Mouse (Mus musculus) urinary bladder, adult 18-20 months (tissue): ENCODE results near the gene Spink2.
"Not testable (repeated sequence)": the region's sequence is repeated elsewhere in the genome, so short reads cannot be mapped to it uniquely, and the experiment has no call there.

Experiments used
- DNase-seq, 2 experiments: peaks; one replicate each; pipeline ENCODE4 v3.0.0; 2022; ENCODE audit warnings: low spot score in 2 of 2, mixed read lengths in 2 of 2

Gene Spink2

GRCm38 (mm10) chr5:77193951-77194350, 17.3 kb downstream of the Spink2 start:
- DNase-seq = peak in 1 of 2 experiments; percentile 23

GRCm38 (mm10) chr5:77193266-77193665, 18.0 kb downstream of the Spink2 start:
- DNase-seq = no peak

DNA sequence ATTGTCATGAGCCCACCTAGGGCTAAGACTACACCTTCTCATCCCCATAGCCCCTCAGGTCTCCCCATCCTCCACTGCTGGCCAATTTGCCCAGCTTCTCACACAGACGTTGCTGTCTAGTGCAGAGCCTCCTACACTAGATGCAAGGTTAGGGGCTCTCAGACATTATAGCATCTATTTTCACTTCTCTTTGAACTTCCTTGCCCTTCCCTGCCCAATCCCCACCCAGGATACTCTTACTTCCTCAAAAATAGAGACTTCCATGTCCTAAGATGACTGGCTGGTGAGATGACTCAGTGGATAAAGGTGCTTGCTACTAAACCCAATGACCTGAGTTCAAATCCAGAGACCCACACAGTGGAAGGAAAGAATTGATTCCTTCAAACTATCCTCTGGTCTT, 19.6 kb downstream of the Spink2 start:
- DNase-seq = no peak

DNA sequence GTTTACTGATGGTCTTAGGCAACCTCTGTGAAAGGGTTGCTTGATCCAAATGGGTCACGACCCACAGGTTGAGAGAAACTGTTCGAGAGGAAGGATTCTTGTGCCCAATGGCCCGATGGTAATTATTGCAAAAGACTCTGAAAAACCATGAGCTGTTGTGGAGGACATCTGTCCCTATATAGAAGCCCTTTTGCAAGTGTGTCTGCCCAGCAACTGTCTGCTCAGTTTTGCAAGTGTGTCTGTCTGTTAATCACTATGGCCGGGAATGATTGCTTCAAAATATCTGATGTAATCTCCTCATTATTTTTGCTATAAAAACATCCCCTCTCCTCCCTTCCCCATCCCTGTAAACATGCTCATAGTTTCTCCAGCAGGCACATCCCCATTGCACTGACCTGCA, 20.2 kb downstream of the Spink2 start:
- no peak for DNase-seq

GRCm38 (mm10) chr5:77188738-77189137, 22.5 kb downstream of the Spink2 start:
- no peak for DNase-seq

GRCm38 (mm10) chr5:77185351-77185750, 25.9 kb downstream of the Spink2 start:
- DNase-seq = no peak

DNA sequence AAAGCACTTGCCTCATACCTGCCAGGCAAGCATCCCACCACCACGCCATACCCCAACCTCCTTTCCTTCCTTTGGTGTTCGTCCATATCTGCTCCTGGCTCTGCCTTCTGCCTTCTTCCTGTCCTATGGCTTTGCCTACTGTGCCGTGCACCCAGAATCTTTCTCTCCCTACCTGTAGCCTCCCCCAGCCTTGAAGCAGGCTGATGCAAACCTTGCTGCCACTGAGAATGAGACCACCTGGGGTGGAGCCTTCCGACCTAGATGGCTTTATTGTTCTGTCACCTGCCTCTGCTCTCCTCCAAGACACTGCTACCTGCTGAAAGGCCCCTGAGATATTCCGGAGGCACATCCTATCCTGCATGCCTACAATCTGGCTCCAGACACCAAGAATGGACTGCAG, 27.4 kb downstream of the Spink2 start:
- DNase-seq = not testable (repeated sequence)

- DNase-seq = no peak
Measured at GRCm38 (mm10) chr5:77183338-77183737, 27.9 kb downstream of the Spink2 start.

- peak in 1 of 2 experiments; percentile 45 for DNase-seq
Measured at GRCm38 (mm10) chr5:77181508-77181907, 29.8 kb downstream of the Spink2 start.

- no peak for DNase-seq
Measured at GRCm38 (mm10) chr5:77178976-77179375, 32.3 kb downstream of the Spink2 start.

DNA sequence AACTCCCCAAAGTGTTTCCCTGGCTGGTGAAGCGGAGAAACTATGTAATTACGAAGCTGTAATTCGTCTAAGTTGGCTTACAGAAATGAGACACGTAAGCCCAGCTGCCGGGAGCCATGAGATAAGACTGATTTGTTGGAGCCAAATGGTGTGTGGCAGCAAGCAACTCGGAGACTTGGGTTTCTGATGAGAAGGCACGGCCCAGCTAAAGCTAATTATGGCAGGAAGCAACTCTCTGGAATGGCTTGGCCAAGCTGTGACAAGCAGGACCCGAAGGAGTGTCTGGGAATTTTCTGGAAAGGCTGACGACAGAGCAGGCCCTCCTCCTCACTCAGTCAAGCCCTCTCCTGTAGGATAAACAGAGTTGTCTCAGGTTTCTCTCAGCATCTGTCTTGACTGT, 33.3 kb downstream of the Spink2 start:
- peak in 1 of 2 experiments; percentile 18 for DNase-seq

- no peak for DNase-seq
Measured at GRCm38 (mm10) chr5:77174779-77175178, 36.5 kb downstream of the Spink2 start.

DNA sequence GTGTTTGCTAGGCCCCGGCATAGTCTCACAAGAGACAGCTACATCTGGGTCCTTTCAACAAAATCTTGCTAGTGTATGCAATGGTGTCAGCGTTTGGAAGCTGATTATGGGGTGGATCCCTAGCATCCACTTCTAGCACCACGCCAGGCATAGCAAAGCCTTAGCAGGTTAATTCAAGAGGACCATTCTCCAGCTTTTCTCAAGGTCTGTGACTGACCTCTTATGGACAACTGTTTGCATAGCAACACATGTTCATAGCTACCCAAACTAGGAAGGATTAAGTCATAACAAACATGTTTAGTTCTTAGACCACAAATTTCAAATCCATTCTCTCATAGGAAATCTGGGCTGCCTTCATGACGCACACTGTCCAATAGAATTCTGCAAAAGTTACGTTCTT, 40.7 kb downstream of the Spink2 start:
- no peak for DNase-seq

DNA sequence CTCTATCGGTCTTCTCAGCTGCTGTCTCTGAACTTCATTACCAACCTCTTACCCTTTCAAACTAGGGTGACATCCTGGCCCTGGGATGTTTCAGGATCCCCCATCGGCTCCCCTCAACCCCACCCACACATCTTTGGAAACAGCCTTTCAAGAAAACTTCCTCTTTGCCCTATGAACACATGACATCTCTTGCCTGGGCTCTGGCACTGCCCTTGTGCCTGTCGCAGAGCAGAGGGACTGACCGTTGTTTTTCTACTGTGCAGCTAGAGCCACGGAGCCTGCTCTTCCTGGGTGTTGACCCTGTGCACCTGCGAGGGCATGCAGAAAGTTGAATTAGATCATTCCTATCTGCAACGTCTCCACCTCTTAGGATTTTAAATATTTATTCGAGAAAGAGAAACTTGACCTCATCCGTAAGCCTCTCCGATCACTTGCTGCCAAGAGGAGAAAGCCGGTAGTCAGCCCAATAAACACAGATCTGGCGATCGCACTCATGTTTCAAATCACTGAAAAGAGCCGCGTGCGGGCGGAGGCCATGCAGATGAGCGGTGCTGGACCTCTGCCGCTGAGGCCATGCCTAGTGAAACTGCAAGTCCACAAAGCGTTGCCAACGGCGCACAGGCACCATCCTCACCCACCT, 43.8 kb downstream of the Spink2 start:
- peak in 1 of 2 experiments; percentile 30 for DNase-seq

DNA sequence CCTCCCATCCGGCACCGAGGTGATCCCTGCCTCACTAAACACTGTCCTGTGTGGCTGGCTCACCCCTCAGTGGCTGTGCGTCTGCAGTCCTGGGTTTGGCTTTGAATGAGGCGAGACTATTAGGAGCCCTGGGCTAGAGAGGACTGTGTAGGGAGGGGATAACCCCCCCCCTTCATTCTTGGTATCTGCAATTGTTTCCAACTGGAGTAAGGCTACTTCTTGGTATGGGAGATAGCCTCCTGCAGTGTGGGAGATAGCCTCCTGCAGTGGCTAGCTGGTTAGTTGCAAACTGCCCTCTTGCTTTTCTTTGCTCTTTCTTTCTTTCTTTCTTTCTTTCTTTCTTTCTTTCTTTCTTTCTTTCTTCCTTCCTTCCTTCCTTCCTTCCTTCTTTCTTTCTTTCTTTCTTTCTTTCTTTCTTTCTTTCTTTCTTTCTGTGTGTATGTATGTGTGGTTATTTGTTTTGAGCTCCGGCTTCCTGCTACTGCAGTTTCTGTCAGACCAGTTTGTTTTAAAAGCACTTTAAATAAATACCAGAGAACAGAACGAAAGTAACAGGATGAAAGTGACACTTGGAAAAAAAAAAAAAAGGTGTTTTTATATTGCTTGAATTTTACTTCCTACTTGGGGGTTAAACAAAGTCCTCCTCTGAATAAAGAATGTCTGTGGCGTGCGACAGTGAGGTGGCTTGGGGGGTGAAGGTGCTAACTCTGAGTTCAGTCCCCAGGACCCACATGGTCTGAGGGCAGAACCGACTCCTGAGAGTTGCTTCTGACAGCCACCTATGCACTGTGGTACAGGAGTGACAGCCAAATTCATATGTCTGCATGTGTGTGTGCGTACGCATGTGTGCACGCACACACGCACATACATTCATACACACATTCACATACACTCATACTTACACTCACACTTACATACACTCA, 45.3 kb downstream of the Spink2 start:
- no peak for DNase-seq

GRCm38 (mm10) chr5:77163597-77163996, 47.7 kb downstream of the Spink2 start:
- DNase-seq = no peak

GRCm38 (mm10) chr5:77162566-77162965, 48.7 kb downstream of the Spink2 start:
- DNase-seq = no peak

- no peak for DNase-seq
Measured at GRCm38 (mm10) chr5:77157777-77158540, 53.3 kb downstream of the Spink2 start.

GRCm38 (mm10) chr5:77156938-77157337, 54.3 kb downstream of the Spink2 start:
- DNase-seq = no peak

DNA sequence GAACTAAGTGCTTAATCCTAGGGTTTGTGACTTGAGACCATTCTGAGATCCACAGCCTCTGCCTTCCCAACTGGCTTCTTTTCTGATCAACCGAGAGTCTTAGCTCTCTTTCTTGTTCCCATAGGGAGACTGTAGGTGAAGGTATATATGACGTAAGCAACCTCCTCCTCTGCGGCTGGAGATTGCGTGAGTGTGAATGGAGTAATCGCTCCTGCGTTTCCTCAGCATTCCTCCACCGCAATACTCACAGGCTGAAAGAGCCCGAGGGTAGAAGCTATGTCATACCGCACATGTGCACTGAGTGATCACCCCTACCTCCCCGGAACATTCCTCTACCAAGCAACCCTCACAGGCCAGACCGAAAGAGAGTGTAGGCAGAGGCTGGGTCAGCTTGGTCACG, 55.7 kb downstream of the Spink2 start:
- no peak for DNase-seq
